Mouse (Mus musculus): ENCODE results near the gene Ccdc177. TPM values are rescaled to one million over a fixed set of nuclear protein-coding genes. Genes with fewer than 3 reads are reported as not detected.

The Ccdc177 gene
- polyA plus RNA-seq (2014; fragmentation: Nextera tagmentation; extraction: Ambion mirVana): 4.9 and 5.3 TPM in 2 replicates

DNA sequence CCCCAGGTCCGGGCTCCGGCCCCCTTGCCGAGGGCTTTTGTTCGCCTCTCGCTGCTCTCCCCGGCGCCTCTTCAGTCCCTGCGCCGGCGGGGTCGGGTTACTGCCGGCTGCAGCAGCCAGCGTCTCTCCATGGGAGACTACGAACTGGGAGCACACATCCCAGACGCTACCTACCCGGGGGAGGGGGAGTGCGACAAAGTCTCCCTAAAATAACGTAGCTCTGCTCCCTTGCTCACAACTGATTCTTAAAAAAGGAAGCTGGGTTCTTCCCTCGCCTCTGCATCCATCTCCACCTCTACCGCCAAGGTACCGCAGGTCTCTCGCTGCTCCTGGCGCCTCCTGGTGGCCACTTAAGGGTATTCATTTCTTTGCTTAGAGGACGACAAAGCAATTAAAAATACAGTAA lies at the start of gene Ccdc177:
Gene Ccdc177 (minus strand): TSS at position 292 of the 406 bp plus-strand sequence.
- DNase-seq (ENCODE audit: low spot score, missing footprints) (no peak), ATAC-seq (ENCODE audit: low FRiP score) (peak; percentile 73)
- Histone ChIP-seq H3K9me3 (ENCODE audit: control insufficient read depth, low read length) (peaks cover 35% of the 10 kb centered on the region), H3K4me3 (ENCODE audit: low read depth, low read length) (peak within 1 kb of the TSS; percentile 52), H3K4me2 (peak within 1 kb of the TSS; percentile 72), H3K9ac (ENCODE audit: low read length) (peak within 1 kb of the TSS; percentile 87), H3K27ac (ENCODE audit: low read depth, low read length) (peak within 1 kb of the TSS; percentile 99), H3K36me3 (ENCODE audit: control insufficient read depth, insufficient read depth, low read length) (peaks cover 37% of the 10 kb centered on the region), H3K4me1 (ENCODE audit: control insufficient read depth, insufficient read depth, low read length) (peaks cover 14% of the 10 kb centered on the region), H3K27me3 (ENCODE audit: control insufficient read depth, insufficient read depth, low read length) (peaks cover 6% of the 10 kb centered on the region; the same call in 1 of the 2 replicates)
- under 1% methylated on average over 24 of the region's 24 CpGs for whole genome bisulfite sequencing

DNA sequence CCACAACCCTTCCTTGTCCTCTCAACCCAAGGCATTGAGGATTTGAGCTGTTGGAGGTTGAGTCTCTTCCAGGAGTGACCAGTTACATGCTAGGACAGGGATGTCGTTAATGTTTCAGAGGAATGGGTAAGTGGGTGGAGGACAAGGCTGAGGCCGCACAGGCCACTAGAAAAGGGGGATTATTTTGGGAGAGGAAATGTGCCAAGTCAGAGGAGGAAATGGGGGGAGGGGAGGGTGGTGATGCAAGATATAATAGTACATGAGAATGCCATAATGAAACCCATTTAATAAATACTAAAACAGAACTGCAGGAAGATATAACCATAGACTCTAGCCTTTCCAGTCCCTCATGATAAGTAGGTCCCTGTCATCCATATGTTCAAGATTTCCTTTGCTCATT lies 49.5 kb upstream of the Ccdc177 start:
- no peaks in the 10 kb centered on the region for H3K9me3 ChIP-seq (ENCODE audit: control insufficient read depth, low read length)
- no peak overlapping the region for H3K27ac ChIP-seq (ENCODE audit: low read depth, low read length)
- WGBS: 80% methylated on average over 2 of the region's 2 CpGs
- peaks cover 13% of the 10 kb centered on the region for H3K4me1 ChIP-seq (ENCODE audit: control insufficient read depth, insufficient read depth, low read length)
- ATAC-seq (ENCODE audit: low FRiP score) (no peak), DNase-seq (ENCODE audit: low spot score, missing footprints) (no peak)
- no peaks in the 10 kb centered on the region for H3K27me3 ChIP-seq (ENCODE audit: control insufficient read depth, insufficient read depth, low read length)
- no peak overlapping the region for H3K4me3 ChIP-seq (ENCODE audit: low read depth, low read length)
- H3K36me3 ChIP-seq (ENCODE audit: control insufficient read depth, insufficient read depth, low read length): no peaks in the 10 kb centered on the region
- H3K4me2 ChIP-seq: no peak overlapping the region
- H3K9ac ChIP-seq (ENCODE audit: low read length): no peak overlapping the region

DNA sequence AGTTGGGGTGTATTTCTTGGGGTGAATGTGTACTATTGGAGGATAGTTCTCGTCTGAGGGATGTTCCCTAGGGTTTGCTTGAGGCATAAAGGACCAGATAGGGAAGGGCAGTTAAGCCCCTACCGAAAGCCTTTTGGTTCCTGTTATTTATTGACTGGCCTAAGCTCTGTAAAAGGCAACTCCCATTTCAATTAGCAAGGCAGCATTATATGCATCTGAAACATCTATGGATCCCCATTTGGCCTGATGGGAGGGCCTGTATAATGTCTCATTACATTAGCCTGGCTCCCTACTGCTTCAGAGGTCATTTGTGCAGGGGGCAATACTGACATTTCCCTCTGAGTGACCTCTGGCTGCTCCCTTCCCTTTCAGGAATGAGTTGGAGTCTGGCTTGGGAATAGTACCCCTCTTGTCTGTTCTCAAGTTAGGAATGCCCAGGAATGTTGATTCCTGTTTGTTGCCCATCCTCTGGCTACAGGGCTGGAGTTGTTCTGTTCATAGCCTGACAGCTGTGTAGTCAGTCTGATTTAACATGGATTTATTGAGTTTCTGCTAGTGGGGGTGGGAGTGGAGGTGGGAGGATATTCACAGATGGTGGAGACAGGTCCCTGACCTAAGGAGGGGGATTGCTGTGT lies 47.1 kb upstream of the Ccdc177 start:
- 0 out of 2 replicates have a peak, but pooled peaks have one; percentile 22 for ATAC-seq (ENCODE audit: low FRiP score)
- 0 out of 2 replicates have a peak overlapping the region, but pooled peaks have one; percentile 2 for H3K27ac ChIP-seq (ENCODE audit: low read depth, low read length)
- DNase-seq (ENCODE audit: low spot score, missing footprints): peak; percentile 87
- H3K27me3 ChIP-seq (ENCODE audit: control insufficient read depth, insufficient read depth, low read length): no peaks in the 10 kb centered on the region
- no peak overlapping the region for H3K9ac ChIP-seq (ENCODE audit: low read length)
- H3K9me3 ChIP-seq (ENCODE audit: control insufficient read depth, low read length): no peaks in the 10 kb centered on the region
- no peaks in the 10 kb centered on the region for H3K36me3 ChIP-seq (ENCODE audit: control insufficient read depth, insufficient read depth, low read length)
- H3K4me3 ChIP-seq (ENCODE audit: low read depth, low read length): no peak overlapping the region
- H3K4me1 ChIP-seq (ENCODE audit: control insufficient read depth, insufficient read depth, low read length): peaks cover 13% of the 10 kb centered on the region
- 32% methylated on average over 2 of the region's 2 CpGs for WGBS
- H3K4me2 ChIP-seq: no peak overlapping the region

DNA sequence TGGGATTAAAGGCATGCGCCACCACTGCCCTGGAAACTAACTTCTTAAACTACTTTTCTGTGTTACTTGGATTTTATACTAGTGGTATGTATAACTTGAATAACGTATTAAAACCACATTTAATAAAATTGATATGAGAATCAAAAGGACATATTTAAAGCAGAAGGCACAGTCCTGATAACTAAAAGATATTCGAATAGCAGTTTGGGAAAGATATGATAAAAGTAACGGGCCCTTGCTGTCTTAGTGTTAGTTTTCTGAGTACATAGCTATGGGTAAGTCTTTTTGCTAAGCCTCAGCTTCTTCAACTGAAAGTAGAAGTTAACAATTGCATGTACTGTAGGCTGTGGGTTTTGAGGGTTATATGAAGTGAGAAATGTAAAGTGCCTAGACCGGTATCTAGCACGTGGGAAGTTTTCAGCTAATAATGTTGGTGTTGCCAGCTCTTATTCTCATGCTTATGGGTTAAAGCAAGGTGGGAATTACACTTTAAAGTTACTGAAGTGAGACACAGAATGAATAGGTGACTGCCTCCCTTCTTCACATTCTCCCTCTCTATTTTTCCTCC lies 44.5 kb upstream of the Ccdc177 start:
- peaks cover 6% of the 10 kb centered on the region for H3K4me1 ChIP-seq (ENCODE audit: control insufficient read depth, insufficient read depth, low read length)
- no peak overlapping the region for H3K9ac ChIP-seq (ENCODE audit: low read length)
- ATAC-seq (ENCODE audit: low FRiP score): no peak
- H3K27me3 ChIP-seq (ENCODE audit: control insufficient read depth, insufficient read depth, low read length): no peaks in the 10 kb centered on the region
- no peaks in the 10 kb centered on the region for H3K36me3 ChIP-seq (ENCODE audit: control insufficient read depth, insufficient read depth, low read length)
- DNase-seq (ENCODE audit: low spot score, missing footprints): no peak
- no peak overlapping the region for H3K4me3 ChIP-seq (ENCODE audit: low read depth, low read length)
- H3K9me3 ChIP-seq (ENCODE audit: control insufficient read depth, low read length): no peaks in the 10 kb centered on the region
- H3K4me2 ChIP-seq: no peak overlapping the region
- no peak overlapping the region for H3K27ac ChIP-seq (ENCODE audit: low read depth, low read length)
- WGBS: 95% methylated on average over 6 of the region's 6 CpGs

DNA sequence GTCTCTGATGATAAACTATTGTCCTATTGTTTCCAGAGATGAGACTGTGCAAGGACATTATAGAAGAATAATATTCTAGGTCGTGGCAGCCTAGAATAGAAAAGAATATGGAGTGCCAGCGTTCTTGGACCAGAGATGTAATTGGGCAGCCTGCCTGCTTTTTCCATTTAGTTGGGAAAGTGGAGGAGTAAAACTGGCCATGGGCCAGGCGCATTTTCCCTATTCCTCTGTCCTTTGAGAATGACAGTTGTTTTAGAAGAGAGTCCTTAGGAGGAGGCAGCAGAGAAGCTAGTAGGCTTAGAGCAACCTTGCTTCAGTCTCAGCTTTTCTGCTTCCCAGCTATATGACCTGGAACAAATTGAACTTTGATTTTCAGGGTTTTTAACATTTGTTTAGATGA lies 43.4 kb upstream of the Ccdc177 start:
- 75% methylated on average over 3 of the region's 3 CpGs for WGBS
- Histone ChIP-seq H3K4me3 (ENCODE audit: low read depth, low read length) (no peak overlapping the region), H3K9me3 (ENCODE audit: control insufficient read depth, low read length) (no peaks in the 10 kb centered on the region), H3K4me1 (ENCODE audit: control insufficient read depth, insufficient read depth, low read length) (peaks cover 6% of the 10 kb centered on the region), H3K36me3 (ENCODE audit: control insufficient read depth, insufficient read depth, low read length) (no peaks in the 10 kb centered on the region), H3K27me3 (ENCODE audit: control insufficient read depth, insufficient read depth, low read length) (no peaks in the 10 kb centered on the region), H3K4me2 (no peak overlapping the region), H3K27ac (ENCODE audit: low read depth, low read length) (no peak overlapping the region), H3K9ac (ENCODE audit: low read length) (no peak overlapping the region)
- ATAC-seq (ENCODE audit: low FRiP score): no peak
- no peak for DNase-seq (ENCODE audit: low spot score, missing footprints)

DNA sequence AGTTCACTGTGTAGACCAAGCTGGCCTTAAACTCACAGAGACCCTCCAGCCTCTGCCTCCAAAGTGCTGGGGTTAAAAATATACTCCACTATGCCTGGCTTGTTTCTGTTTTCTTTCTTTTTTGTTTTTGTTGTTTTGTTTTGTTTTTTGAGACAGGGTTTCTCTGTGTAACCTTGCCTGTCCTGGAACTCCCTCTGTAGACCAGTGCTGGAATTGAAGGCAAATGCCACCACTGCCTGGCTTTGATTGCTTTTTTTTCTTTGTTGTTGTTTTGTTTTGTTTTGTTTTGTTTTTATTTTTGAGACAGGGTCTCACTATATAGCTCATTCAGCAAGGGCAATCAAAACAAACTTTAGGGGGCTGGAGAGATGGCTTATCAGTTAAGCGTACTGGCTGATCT lies 41.0 kb upstream of the Ccdc177 start:
- 86% methylated on average over 1 of the region's 1 CpGs for WGBS
- Histone ChIP-seq H3K4me1 (ENCODE audit: control insufficient read depth, insufficient read depth, low read length) (no peaks in the 10 kb centered on the region; the same call in 1 of the 2 replicates), H3K9me3 (ENCODE audit: control insufficient read depth, low read length) (no peaks in the 10 kb centered on the region), H3K36me3 (ENCODE audit: control insufficient read depth, insufficient read depth, low read length) (no peaks in the 10 kb centered on the region), H3K9ac (ENCODE audit: low read length) (no peak overlapping the region), H3K4me2 (no peak overlapping the region), H3K27me3 (ENCODE audit: control insufficient read depth, insufficient read depth, low read length) (no peaks in the 10 kb centered on the region), H3K27ac (ENCODE audit: low read depth, low read length) (no peak overlapping the region), H3K4me3 (ENCODE audit: low read depth, low read length) (no peak overlapping the region)
- no peak for DNase-seq (ENCODE audit: low spot score, missing footprints)
- no peak for ATAC-seq (ENCODE audit: low FRiP score)

DNA sequence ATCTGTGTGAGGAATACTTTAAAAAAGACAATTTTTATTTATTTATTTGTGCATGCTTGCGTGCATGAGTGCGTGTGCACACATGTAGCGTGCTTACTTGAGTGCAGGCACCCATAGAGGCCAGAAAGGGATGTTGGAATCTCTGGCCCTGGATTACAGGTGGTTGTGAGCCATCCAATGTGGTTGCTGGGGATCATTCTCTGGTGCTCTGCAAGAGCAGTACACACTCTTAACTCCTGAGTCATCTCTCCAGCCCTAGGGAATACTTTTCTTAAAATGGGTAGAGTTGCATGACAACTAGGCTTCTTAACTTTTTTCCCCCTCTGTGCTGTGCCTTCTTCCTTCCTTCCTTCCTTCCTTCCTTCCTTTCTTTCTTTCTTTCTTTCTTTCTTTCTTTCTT lies 39.7 kb upstream of the Ccdc177 start:
- Histone ChIP-seq H3K4me3 (ENCODE audit: low read depth, low read length) (no peak overlapping the region), H3K27ac (ENCODE audit: low read depth, low read length) (no peak overlapping the region), H3K9me3 (ENCODE audit: control insufficient read depth, low read length) (no peaks in the 10 kb centered on the region), H3K9ac (ENCODE audit: low read length) (no peak overlapping the region), H3K27me3 (ENCODE audit: control insufficient read depth, insufficient read depth, low read length) (no peaks in the 10 kb centered on the region), H3K36me3 (ENCODE audit: control insufficient read depth, insufficient read depth, low read length) (no peaks in the 10 kb centered on the region), H3K4me2 (no peak overlapping the region), H3K4me1 (ENCODE audit: control insufficient read depth, insufficient read depth, low read length) (no peaks in the 10 kb centered on the region; the same call in 1 of the 2 replicates)
- WGBS: 93% methylated on average over 3 of the region's 3 CpGs
- no peak for DNase-seq (ENCODE audit: low spot score, missing footprints)
- no peak for ATAC-seq (ENCODE audit: low FRiP score)

DNA sequence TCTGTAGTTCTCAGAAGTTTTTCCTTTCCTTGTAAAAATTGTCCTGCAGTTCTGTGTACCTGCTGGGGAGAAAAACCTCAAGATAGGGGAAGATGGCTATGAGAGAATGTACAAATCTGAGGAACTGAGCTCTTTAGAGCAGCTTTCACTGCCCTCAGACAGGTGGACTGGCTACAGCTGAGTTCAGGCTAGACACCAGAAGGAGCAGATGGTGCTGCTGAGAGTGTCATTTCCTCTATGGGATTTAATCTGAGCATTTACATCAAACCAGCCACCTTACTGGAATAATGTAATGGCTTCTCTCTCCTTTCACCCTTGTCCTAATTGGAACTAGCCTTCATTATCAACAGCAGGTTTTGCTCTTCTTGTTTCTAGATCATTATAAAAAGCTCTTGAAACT lies 37.8 kb upstream of the Ccdc177 start:
- no peaks in the 10 kb centered on the region for H3K27me3 ChIP-seq (ENCODE audit: control insufficient read depth, insufficient read depth, low read length)
- DNase-seq (ENCODE audit: low spot score, missing footprints) (no peak), ATAC-seq (ENCODE audit: low FRiP score) (no peak)
- no peaks in the 10 kb centered on the region; the same call in 1 of the 2 replicates for H3K4me1 ChIP-seq (ENCODE audit: control insufficient read depth, insufficient read depth, low read length)
- H3K4me2 ChIP-seq: no peak overlapping the region
- H3K27ac ChIP-seq (ENCODE audit: low read depth, low read length): no peak overlapping the region; the same call in 1 of the 2 replicates
- H3K9me3 ChIP-seq (ENCODE audit: control insufficient read depth, low read length): no peaks in the 10 kb centered on the region
- H3K9ac ChIP-seq (ENCODE audit: low read length): no peak overlapping the region
- H3K4me3 ChIP-seq (ENCODE audit: low read depth, low read length): no peak overlapping the region
- no peaks in the 10 kb centered on the region for H3K36me3 ChIP-seq (ENCODE audit: control insufficient read depth, insufficient read depth, low read length)

DNA sequence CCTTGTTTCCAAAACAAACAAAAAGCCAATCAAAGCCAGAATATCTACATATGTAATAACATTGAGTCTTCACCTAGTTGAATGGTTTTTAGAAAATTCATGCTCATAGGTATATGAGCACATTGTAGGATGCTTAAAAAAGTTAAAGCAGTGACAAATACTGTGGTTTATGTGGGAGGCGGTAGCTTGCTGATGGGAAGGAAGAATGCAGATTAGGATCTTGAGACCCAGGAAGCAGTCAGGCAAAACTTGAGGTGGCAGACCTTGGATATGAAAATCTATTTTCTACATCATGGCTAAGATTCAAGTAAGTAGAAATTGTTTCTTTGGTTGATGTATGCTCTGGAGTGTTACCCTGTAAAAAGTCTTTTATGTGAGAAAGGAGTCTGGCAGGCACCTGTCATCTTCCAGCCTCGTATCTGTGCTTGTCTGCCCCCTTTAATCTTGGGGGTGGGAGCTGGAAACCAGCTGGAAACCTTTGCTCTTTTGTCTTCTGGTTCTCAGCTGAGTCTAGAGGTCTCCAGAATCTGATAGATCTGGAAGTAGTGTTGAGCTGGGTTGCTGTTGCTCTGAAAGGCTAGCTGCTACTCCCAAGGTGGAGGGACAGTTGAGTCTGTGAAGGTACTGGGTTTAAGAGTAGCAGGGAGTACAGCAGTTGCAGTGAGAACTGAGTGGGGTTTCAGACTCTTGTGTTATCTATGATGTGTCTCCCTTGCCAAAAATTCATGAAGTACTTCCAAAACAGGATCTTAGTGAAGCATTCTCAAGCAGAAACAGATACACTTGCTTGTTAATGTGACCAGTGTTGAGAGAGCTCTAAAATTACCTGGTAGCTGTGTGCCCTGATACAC lies 34.7 kb upstream of the Ccdc177 start:
- H3K4me2 ChIP-seq: no peak overlapping the region
- DNase-seq (ENCODE audit: low spot score, missing footprints): no peak
- 66% methylated on average over 2 of the region's 2 CpGs for WGBS

More for the DNA sequence above, 34.7 kb upstream of the Ccdc177 start:
- no peak overlapping the region for H3K27ac ChIP-seq (ENCODE audit: low read depth, low read length)
- no peak overlapping the region for H3K4me3 ChIP-seq (ENCODE audit: low read depth, low read length)
- no peaks in the 10 kb centered on the region for H3K27me3 ChIP-seq (ENCODE audit: control insufficient read depth, insufficient read depth, low read length)
- no peaks in the 10 kb centered on the region for H3K36me3 ChIP-seq (ENCODE audit: control insufficient read depth, insufficient read depth, low read length)
- no peak overlapping the region for H3K9ac ChIP-seq (ENCODE audit: low read length)
- no peaks in the 10 kb centered on the region for H3K9me3 ChIP-seq (ENCODE audit: control insufficient read depth, low read length)
- ATAC-seq (ENCODE audit: low FRiP score): no peak
- peaks cover 5% of the 10 kb centered on the region for H3K4me1 ChIP-seq (ENCODE audit: control insufficient read depth, insufficient read depth, low read length)

Measured in midbrain, embryonic 11.5 days (tissue).